Mouse (Mus musculus): ENCODE measurements at regions not wholly inside any gene's neighbourhood (a gene's known extent, or its start where the extent isn't known, plus 50 kb on each side); places are given as distances from the start of the nearest gene placed in this dataset.

- Histone ChIP-seq H3K9ac (ENCODE audit: low read depth, low read length) (no peak overlapping the region), H3K36me3 (ENCODE audit: control insufficient read depth, insufficient read depth, low read length) (no peaks in the 10 kb centered on the region), H3K27me3 (ENCODE audit: control insufficient read depth, insufficient read depth, low read length) (no peaks in the 10 kb centered on the region), H3K4me1 (ENCODE audit: control insufficient read depth, insufficient read depth, low read length) (no peaks in the 10 kb centered on the region), H3K4me3 (no peak overlapping the region), H3K27ac (no peak overlapping the region), H3K79me2 (replicated peaks; ENCODE audit: control insufficient read depth, insufficient read depth, low read length) (no peaks in the 10 kb centered on the region)
- TF ChIP-seq EP300 (IDR thresholded peaks at IDR 0.05; ENCODE audit: insufficient read depth, low read depth, low read length): no peak
- TF ChIP-seq CTCF (IDR thresholded peaks at IDR 0.05): no peak
- TF ChIP-seq POLR2A (IDR thresholded peaks at IDR 0.05; ENCODE audit: insufficient read depth, low read depth, low read length): no peak
- intact Hi-C loops (cut with DNase I): no loop called here
- no peak for DNase-seq
- WGBS: 92% methylated on average over 1 of the region's 1 CpGs
These were observed 162.0 kb upstream of the Plekha5 start for GRCm38 (mm10) chr6:140261813-140262212.

- Histone ChIP-seq H3K9ac (ENCODE audit: low read depth, low read length) (no peak overlapping the region), H3K27me3 (ENCODE audit: control insufficient read depth, insufficient read depth, low read length) (no peaks in the 10 kb centered on the region), H3K4me1 (ENCODE audit: control insufficient read depth, insufficient read depth, low read length) (no peaks in the 10 kb centered on the region), H3K79me2 (replicated peaks; ENCODE audit: control insufficient read depth, insufficient read depth, low read length) (no peaks in the 10 kb centered on the region), H3K36me3 (ENCODE audit: control insufficient read depth, insufficient read depth, low read length) (no peaks in the 10 kb centered on the region), H3K4me3 (no peak overlapping the region), H3K27ac (no peak overlapping the region)
- no peak for DNase-seq
- intact Hi-C loops (cut with DNase I): no loop called here
- WGBS: 82% methylated on average over 3 of the region's 3 CpGs
- TF ChIP-seq EP300 (IDR thresholded peaks at IDR 0.05; ENCODE audit: insufficient read depth, low read depth, low read length) (no peak), CTCF (IDR thresholded peaks at IDR 0.05) (no peak), POLR2A (IDR thresholded peaks at IDR 0.05; ENCODE audit: insufficient read depth, low read depth, low read length) (no peak)
These were observed 165.1 kb upstream of the Plekha5 start for GRCm38 (mm10) chr6:140258761-140259160.

GRCm38 (mm10) chr6:140258101-140258500, 165.8 kb upstream of the Plekha5 start:
- Histone ChIP-seq H3K36me3 (ENCODE audit: control insufficient read depth, insufficient read depth, low read length) (no peaks in the 10 kb centered on the region), H3K79me2 (replicated peaks; ENCODE audit: control insufficient read depth, insufficient read depth, low read length) (no peaks in the 10 kb centered on the region), H3K27me3 (ENCODE audit: control insufficient read depth, insufficient read depth, low read length) (no peaks in the 10 kb centered on the region), H3K4me3 (no peak overlapping the region), H3K4me1 (ENCODE audit: control insufficient read depth, insufficient read depth, low read length) (no peaks in the 10 kb centered on the region), H3K27ac (no peak overlapping the region), H3K9ac (ENCODE audit: low read depth, low read length) (no peak overlapping the region)
- intact Hi-C loops (cut with DNase I): no loop called here
- TF ChIP-seq EP300 (IDR thresholded peaks at IDR 0.05; ENCODE audit: insufficient read depth, low read depth, low read length) (no peak), CTCF (IDR thresholded peaks at IDR 0.05) (no peak), POLR2A (IDR thresholded peaks at IDR 0.05; ENCODE audit: insufficient read depth, low read depth, low read length) (no peak)
- 94% methylated on average over 5 of the region's 5 CpGs for WGBS
- no peak for DNase-seq

GRCm38 (mm10) chr6:140251527-140251926, 172.3 kb upstream of the Plekha5 start:
- no peak overlapping the region for H3K27ac ChIP-seq
- 89% methylated on average over 4 of the region's 4 CpGs for WGBS

GRCm38 (mm10) chr6:140243411-140244151, 180.3 kb upstream of the Plekha5 start:
- Histone ChIP-seq H3K27ac (no peak overlapping the region), H3K79me2 (replicated peaks; ENCODE audit: control insufficient read depth, insufficient read depth, low read length) (no peaks in the 10 kb centered on the region), H3K4me3 (no peak overlapping the region), H3K4me1 (ENCODE audit: control insufficient read depth, insufficient read depth, low read length) (no peaks in the 10 kb centered on the region), H3K9ac (ENCODE audit: low read depth, low read length) (no peak overlapping the region), H3K27me3 (ENCODE audit: control insufficient read depth, insufficient read depth, low read length) (no peaks in the 10 kb centered on the region), H3K36me3 (ENCODE audit: control insufficient read depth, insufficient read depth, low read length) (no peaks in the 10 kb centered on the region)
- intact Hi-C loops (cut with DNase I): no loop called here
- WGBS: 49% methylated on average over 8 of the region's 8 CpGs
- no peak for TF ChIP-seq EP300 (IDR thresholded peaks at IDR 0.05; ENCODE audit: insufficient read depth, low read depth, low read length)
- no peak for TF ChIP-seq POLR2A (IDR thresholded peaks at IDR 0.05; ENCODE audit: insufficient read depth, low read depth, low read length)
- no peak for TF ChIP-seq CTCF (IDR thresholded peaks at IDR 0.05)
- DNase-seq: no peak

More at GRCm38 (mm10) chr6:140251527-140251926, 172.3 kb upstream of the Plekha5 start:
- TF ChIP-seq POLR2A (IDR thresholded peaks at IDR 0.05; ENCODE audit: insufficient read depth, low read depth, low read length) (no peak), EP300 (IDR thresholded peaks at IDR 0.05; ENCODE audit: insufficient read depth, low read depth, low read length) (no peak), CTCF (IDR thresholded peaks at IDR 0.05) (no peak)
- no peaks in the 10 kb centered on the region for H3K36me3 ChIP-seq (ENCODE audit: control insufficient read depth, insufficient read depth, low read length)
- H3K4me3 ChIP-seq: no peak overlapping the region
- no peak for DNase-seq
- H3K79me2 ChIP-seq (replicated peaks; ENCODE audit: control insufficient read depth, insufficient read depth, low read length): no peaks in the 10 kb centered on the region
- no peaks in the 10 kb centered on the region for H3K4me1 ChIP-seq (ENCODE audit: control insufficient read depth, insufficient read depth, low read length)
- H3K27me3 ChIP-seq (ENCODE audit: control insufficient read depth, insufficient read depth, low read length): no peaks in the 10 kb centered on the region
- no peak overlapping the region for H3K9ac ChIP-seq (ENCODE audit: low read depth, low read length)
- intact Hi-C loops (cut with DNase I): no loop called here

GRCm38 (mm10) chr6:140239356-140239755, 184.5 kb upstream of the Plekha5 start:
- intact Hi-C loops (cut with DNase I): no loop called here
- Histone ChIP-seq H3K4me3 (no peak overlapping the region), H3K9ac (ENCODE audit: low read depth, low read length) (no peak overlapping the region), H3K27me3 (ENCODE audit: control insufficient read depth, insufficient read depth, low read length) (no peaks in the 10 kb centered on the region), H3K4me1 (ENCODE audit: control insufficient read depth, insufficient read depth, low read length) (no peaks in the 10 kb centered on the region), H3K27ac (no peak overlapping the region), H3K36me3 (ENCODE audit: control insufficient read depth, insufficient read depth, low read length) (no peaks in the 10 kb centered on the region), H3K79me2 (replicated peaks; ENCODE audit: control insufficient read depth, insufficient read depth, low read length) (no peaks in the 10 kb centered on the region)
- 86% methylated on average over 8 of the region's 8 CpGs for WGBS
- TF ChIP-seq POLR2A (IDR thresholded peaks at IDR 0.05; ENCODE audit: insufficient read depth, low read depth, low read length) (no peak), EP300 (IDR thresholded peaks at IDR 0.05; ENCODE audit: insufficient read depth, low read depth, low read length) (no peak), CTCF (IDR thresholded peaks at IDR 0.05) (no peak)
- DNase-seq: no peak

Data from heart, adult 2 months (tissue).